Mouse (Mus musculus) liver, embryonic 14.5 days (tissue): ENCODE data around the gene Tubb2b.

Source experiments
- CTCF ChIP-seq: IDR thresholded peaks from 2 replicates; pipeline ENCODE4 v1.5.1; 2016; ENCODE audit warnings: antibody characterized with exemption, low read depth, control low read depth
- EP300 ChIP-seq: IDR thresholded peaks from 2 replicates; pipeline ENCODE4 v1.6.1; 2016; ENCODE audit warnings: antibody characterized with exemption, low read depth

DNA sequence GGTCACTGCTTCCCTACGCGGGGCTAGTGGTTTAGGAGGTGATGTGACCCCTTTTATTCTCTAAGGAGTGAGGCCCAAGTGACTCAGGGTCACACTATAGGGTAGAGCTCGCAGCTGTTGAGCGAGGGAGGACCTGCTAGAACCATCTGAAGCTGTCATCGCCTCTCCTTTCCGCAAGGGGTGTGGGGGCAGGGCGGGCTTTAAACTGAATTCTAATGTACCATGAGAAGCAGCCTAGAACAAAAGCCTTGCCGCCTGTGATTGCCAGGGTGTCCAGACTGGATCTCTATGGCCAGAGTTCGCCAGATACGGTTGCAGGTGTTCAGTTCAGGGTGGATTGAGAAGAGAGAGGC lies 1.4 kb upstream of the Tubb2b start:
- TF ChIP-seq CTCF, result no peak
- no peak for TF ChIP-seq EP300
